Mouse (Mus musculus) testis, postnatal 10 days (tissue): Measurements from ENCODE around the gene Vsnl1.
A peak's percentile ranks its signal among the peaks of the same experiment; 100 is the strongest.

Experiments used
- DNase-seq: peaks from one replicate; pipeline ENCODE4 v3.0.0; 2021; ENCODE audit warnings: low spot score

Gene Vsnl1

DNA sequence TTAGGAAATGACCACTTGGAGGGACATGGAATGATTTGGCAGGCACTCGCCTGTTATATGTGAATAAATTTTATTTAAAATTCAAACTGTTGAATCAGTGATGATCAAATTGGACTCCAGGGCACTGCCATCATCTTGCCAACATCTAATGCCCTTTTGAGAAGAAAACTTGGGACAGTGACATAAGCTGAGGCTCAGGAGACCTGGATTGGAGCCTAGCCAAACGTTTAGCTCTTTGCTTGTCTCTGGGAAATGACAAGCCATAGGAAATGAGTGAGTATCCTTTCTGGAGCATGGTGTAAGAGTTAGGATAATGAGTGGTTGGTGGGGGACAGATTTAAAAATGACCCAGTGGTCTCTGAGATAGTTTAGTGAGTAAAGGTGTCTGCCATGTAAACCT is 57.0 kb downstream of the Vsnl1 start:
- no peak for DNase-seq

DNA sequence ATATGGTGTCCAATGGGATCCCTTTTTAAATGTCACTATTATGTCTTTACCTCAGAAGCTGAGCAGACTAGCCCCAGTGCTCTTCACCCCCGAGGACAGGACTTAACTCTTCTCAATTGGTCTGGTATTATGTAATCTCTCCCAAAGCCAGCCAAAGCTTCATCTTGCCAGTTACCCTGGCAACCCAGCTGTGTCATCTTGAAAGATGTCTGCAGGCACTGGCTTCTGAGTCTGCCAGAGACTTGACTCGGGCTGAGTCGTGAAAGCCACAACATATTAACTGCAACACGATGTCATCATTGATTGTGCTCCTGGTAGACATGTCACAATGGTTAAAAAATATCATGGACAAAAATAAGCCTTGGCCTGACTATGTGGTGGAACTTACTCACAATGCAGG is 66.4 kb downstream of the Vsnl1 start:
- DNase-seq: no peak

DNA sequence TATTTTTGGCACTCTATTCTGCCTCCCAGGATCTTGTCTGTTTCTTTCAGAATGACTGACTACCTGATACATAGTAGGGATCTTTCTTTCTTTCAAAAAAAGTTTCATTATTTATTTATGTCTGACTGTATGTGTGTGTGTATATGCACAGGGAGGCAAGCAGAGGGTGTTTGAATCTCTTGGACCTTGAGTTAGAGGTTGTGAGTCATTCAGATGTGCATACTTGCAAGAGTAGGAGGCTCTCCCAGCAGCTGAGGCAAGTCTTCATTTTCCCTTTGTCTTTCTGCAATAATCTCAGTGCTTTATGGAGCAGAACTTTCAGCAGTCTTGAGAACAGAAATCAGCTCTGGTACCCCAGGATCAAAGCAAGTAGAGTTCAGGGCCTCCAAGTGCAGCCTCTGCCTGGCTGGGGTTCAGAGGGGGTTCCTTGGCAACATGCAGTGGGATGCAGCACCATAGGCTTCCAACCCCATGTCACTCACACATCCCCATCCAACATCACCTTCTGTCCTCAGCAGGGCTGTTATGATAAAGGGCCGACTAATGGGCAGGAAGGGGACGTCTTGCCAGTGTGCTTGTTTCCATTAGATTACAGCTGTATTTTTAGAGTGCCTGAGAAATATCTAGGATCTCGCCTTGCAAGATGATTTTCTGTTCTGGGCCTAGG is 69.2 kb downstream of the Vsnl1 start:
- no peak for DNase-seq

DNA sequence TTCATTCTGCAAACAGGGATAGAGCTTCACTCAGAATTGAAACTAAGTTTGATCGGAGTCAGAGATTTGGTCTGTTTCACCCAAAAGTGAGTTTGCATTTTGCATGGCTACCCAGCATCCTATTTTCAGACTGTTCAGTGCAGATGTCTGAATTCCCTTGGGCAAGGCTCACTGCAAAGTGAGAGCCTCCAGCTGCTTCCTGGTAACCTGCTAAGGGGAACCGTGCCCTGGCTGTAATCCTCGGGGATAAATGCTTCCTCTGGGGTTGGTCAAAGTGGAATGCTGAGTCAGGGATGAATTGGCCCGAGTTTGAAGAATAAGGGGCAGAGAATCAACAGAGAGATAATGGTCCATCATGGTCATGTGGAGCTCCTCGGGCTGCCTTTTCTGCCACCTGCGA is 71.5 kb downstream of the Vsnl1 start:
- DNase-seq: no peak

DNA sequence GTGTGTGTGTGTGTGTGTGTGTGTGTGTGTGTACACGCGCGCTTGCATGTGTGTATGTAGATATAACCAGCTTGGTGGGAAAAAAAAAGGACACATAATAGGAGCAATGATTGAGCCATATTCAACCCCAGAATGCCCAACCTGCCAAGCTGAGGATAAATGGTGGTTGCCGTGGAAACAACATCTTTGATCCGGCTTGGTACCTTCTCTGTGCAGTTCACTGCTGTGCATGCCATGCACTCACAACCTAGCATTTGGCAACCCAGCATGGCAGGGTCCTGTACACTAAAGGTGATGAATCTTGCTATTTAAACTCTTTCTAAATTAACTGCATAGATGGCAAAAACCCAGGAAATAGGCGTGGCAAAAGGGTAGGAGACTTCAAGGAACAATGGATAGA is 74.0 kb downstream of the Vsnl1 start:
- no peak for DNase-seq

DNA sequence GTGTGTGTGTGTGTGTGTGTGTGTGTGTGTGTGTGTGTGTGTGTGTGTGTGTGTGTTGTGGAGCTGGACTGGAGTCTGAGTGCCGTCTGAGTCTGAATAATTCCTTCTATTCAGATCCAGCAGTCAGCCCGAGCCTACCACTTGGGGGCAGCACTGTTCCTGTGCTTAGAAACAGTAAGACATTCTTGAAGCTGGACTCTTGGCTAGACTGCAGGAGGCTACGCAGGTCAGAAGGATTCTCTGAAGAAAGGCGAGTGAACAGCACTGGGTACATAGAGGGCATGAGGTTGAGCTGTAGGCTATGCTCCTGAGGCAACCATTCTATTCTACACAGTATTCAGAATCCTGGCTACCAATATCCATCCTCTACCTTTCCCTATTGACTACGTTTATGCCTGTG is 85.5 kb downstream of the Vsnl1 start:
- peak; percentile 91 for DNase-seq

DNA sequence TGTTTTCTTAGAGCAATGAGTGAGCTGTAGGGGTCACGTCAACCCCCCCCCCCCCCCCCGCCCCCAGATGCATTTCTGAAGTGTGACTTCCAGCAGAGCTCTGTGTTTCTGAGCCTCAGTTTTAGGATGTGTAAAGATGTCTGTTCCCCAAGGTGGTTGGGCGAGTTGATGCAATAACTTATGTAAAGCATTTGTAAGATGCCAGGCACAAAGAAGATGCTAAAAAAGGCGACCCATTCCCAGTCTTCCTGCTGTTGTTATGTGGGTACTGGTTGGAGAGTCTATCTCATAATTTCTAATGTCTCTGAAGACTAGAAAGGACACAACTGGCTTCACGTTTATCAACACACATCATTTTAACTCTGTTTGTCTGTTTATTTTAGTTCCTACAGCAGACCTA is 86.5 kb downstream of the Vsnl1 start:
- no peak for DNase-seq

DNA sequence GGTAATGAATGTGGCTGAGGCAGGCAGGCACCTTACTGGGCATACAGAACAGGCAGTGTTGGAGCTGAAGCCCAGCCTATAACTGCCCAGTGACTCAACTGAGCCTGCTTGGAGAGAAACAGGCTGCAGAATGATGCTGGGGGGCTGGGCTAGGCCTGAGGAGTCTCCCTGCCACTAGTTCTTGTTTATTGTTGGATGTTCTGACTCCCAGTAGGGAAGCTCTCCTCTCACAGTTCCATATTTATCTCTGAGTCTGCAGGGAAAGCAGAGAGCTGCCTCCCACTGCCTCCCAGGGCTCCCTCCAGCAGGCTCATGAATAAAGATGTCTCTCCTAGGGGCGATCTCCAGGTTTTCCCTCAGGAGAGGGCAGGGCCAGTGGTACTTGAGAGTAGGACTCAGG is 88.0 kb downstream of the Vsnl1 start:
- DNase-seq: no peak

DNA sequence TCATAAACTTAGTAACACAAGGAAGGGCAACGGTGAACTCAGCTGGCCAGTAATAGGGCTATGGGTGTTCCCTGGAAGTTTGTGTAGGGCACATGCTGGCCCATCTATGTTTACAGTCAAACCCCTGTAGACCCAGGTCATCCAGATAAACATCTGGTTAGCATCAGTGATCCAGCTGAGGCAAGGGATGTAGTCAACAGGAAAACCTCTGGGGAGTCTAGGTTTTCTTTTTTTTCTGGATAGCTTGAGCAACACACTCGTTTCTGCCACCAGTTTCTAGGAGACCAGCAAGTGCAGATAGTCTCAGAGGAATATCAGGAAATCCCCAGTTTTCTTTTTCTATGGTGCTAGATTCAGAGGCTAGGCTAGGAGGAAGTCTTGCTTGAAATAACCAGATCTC is 90.5 kb downstream of the Vsnl1 start:
- DNase-seq: no peak

DNA sequence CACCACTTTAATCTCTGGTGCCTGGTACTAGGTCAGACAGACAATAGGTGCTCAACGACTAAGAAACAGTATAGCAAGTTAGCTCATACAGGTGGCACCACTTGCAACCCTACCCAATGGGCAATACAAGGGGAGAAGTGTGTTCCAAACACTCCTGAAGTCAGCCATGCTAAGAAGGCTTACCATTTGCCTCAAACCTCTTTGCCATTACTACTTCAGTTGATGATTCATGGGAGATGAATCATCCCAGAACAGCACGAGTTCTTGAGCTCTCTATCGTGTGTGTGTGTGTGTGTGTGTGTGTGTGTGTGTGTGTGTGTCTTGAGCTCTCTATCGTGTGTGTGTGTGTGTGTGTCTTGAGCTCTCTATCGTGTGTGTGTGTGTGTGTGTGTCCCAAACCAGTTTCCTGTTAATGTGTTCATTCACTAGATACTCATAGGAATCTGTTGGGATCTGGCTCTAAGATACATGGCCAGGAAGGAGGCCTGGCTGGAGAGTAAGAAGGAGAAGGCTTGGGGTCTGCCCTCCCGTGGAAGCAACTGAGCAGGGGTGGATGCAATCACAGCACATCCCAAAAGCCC is 94.3 kb downstream of the Vsnl1 start:
- no peak for DNase-seq

DNA sequence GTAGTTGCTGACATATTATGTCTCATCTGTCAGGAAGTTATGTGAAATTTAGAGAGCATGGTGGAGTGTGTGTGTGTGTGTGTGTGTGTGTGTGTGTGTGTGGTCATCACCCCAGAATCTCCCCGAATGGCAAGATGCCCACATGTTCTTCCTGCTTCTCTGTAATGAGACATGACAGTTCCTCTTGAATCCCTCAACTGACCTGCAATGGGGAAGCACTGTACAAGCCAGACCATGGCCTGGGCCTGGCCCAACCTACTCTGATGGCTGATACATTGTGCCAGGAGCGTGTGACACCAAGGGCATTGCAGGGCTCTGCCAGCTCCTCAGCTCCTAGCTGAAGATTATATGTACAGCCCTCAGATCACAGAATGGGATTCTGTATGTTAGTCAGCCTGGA is 98.2 kb downstream of the Vsnl1 start:
- no peak for DNase-seq

DNA sequence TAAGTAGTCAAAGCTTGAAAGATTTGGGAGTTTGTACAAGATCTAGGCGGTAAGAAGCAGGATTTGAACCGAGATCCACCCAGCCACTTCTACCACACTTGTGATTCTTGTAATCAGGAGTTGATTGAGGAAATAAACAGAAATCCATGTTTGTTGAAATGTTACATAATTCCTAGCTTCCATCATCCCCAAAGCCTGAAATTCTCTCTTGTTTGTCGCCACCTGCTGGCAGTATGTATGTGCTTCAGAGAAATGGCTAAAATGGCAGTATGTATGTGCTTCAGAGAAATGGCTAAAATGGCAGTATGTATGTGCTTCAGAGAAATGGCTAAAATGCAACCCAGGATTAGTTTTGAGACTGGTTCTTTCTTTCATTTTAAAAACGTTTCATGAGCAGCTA is 99.6 kb downstream of the Vsnl1 start:
- DNase-seq: peak; percentile 74

DNA sequence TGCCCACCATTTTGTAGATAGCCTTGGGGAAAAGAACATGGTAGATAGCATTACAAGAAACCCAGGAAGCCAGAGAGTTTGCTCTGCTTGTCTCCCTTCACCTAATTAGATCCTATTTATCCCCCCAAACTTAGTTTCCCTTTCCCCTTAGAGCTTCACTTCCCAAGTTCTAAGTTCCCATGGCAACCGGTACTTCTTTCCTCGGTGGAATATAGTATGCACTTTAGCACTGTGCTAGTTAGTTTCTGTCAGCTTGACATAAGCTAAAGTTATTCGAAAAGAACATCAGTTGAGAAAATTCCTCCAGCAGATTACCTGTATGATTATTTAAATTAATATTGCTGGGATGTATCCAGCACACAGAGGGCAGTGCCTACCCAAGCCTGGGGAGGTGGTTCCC is 109.9 kb downstream of the Vsnl1 start:
- DNase-seq: no peak

DNA sequence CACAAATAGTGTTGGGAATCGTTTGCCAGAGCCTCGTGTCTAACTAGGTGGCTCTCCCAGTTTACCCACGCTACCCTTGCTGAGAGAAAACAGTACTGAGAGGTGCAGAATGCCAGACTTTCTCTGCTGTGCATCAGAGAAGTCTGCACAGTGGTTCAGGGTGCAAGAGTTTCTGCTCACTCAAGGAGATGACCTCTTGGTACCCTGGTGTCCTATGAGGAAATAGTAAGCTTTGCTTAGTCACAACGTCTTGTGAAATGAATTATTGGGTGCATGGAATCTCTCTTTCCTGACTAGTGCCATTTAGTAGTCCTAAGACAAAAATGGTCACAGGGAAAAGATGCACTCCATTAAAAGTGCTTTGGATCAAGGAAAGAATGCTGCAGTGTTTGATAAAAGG is 111.9 kb downstream of the Vsnl1 start:
- DNase-seq: no peak

DNA sequence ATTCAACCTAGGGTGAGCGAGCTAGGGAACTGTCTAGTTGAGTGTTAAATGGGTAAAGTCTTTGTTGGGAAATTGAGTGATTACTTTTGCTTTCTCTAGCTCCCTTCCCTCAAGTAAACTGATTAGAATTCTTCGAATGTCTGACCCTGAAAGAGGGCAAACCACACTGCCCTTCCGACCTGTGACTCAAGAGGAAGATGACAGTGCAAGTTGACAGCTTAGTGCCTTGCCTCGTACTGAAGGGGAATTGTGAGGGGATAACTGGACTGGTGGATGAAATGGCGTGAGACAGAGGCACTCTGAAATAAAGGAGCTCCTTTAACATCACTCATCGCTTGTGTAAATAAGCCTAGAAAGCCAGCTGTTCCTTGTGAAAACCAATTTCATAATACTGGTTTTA is 118.7 kb downstream of the Vsnl1 start:
- DNase-seq: no peak

DNA sequence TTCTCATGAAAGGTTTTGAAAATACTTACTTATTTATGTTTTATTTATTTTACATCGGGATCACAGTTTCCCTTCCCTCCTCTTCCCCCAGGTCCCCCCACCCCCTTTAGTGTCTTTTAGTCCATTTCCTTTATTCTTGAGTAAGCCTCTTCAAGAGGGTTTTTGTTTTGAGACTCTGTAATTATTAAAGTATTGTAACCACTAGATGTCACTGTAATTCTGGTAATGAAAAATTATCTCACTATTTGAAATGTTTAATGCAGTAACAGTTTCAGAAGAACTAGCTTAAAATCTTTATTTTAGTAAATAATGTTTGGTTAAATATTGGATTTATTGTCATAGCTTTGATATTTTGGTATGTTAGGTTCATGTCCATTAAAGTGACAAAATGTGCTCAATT is 122.6 kb downstream of the Vsnl1 start:
- DNase-seq: no peak

DNA sequence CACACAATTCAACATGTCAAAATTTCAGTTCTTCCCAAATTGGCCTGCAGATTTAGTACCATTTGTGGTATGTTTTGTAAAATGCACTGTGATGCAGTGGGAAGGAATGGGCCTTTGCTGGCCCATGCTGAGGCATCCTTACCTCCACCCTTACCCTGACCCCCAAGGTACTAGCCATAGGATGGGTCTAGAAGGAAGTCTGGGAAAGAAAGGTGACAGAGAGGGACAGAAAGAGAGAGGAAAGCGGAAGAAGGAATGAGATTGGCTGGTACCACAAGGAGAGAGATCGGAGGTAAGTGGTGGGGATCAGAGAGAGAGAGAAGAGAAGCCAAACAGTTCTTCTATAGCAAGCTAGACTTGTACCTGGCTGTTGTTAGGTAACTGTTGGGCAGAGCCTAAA is 125.3 kb downstream of the Vsnl1 start:
- no peak for DNase-seq

DNA sequence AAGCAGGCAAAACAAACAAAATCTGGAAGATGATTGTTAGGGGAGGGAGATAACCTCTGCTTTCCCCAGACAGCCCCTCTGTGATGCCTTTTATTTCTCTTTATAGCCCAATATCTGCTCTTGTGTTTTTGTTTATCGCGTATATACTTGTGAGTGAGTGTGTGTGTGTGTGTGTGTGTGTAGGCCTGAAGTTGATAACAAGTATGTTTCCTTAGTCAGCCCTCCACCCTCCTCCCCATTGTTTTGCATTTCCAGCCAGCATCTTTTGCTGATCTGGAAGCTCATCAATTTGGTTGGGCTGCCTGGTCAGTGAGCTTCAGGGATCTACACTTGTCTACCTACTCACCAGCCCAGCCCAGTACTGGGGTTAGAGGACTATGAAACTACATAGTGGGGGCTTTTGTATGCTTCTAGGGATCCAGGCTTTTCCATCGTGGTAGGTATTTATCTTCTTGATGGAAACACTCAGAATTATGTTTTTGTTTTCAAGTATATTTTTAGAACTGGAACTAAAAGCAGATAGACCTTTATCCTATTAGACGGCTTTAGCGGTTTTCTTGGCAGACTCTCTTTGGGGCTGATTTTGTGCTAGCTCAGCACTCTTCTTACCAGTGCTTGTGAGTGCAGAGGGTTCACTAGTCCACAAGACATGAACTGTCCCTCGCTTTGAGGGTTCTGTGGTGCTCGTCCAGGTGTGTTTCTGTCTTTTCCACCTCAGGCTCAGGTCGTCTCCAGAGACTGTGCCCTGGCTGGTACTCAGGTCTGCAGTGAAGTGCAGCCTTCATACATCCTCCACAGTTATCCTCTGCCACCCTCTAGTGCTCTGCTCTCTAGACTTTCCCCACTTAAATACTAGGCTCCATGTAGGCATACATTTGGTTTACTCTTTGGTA is 129.4 kb downstream of the Vsnl1 start:
- no peak for DNase-seq

DNA sequence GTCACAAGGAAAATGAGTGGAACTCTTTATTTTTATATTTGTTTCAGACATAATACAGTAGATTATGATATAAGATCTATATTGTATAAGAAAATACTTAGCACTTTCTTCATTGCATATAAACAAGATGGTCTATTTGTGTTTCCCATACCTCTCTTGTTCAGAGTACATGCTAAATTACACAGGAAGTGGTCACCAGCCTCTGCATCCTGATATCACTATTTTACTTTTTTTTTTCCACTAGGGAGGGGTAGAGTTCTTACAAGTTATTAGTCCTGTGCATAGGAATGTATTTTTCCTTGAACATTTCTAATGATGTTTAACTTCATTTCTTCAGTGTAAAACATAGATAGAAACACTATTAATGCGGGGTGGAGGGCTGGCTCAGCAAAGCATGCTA is 135.6 kb downstream of the Vsnl1 start:
- DNase-seq: no peak

DNA sequence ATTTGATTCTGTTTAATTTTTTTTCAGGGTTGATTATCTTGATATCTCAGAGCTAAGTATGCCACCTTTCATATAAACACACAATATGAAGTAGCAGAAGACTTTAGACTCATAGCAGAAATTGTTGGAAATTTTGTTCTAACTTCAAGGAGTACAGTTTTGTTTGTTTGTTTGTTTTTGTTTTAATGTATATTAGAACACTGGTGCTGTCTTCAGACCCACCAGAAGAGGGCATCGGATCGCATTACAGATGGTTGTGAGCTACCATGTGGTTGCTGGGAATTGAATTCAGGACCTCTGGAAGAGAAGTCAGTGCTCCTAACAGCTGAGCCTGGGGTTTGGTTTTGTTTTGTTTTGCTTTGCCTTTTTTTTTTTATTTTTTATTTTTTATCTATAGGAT is 150.0 kb downstream of the Vsnl1 start:
- DNase-seq: no peak

DNA sequence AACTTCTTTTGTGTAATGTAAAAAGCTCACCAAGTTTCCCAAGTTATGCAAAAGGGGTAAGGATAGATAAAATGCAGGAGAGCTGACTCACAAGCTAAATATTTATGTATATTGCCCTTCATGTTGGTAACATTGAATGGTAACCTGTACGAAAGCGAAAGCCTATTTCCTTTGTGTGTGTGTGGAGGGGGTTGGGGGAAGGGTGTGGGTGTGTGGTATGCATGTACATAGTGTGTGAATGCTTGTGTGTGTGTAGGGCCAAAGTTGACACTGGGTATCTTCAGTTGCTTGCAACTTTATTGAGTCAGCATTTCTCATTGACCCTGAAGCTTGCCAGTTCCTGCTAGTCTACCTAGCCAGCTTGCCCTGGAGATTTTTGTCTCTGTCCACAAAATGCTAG is 154.8 kb downstream of the Vsnl1 start:
- DNase-seq: no peak

DNA sequence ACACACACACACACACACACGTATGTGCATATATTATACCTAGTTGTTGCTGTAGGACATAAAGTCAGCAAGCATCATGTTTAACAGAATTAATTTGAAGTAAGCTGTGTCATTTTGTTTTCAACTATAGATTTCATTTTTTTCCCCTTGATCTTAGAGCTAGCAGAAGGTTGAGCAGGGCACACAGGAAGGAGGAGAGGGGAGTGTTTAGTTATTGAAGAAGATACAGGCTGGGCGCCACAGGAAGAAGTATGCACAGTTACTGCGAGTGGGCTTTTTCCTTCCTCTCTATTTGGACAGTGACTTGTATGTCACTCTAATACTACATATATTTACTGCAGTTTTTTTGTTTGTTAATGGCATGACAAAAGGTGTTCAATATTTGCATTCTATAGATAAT is 156.5 kb downstream of the Vsnl1 start:
- no peak for DNase-seq

DNA sequence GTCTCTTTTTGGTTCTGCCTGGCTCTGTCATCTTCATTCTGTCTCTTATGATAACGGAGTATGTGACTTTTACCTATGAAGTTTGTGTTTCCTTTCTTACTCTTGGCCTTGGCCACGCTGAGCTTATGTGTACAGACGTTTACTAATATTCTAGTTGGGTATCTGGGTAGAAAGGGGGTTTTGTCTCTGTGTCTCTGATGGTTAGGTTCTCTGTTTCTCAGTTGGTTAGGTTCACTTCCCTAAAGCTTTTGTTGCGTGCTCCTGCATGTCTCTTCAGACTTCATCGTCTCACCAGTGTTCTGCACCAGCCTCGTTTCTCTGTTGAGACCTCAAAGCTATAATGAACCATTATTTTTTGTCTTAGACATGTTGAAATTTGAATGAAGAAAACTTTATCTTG is 159.2 kb downstream of the Vsnl1 start:
- DNase-seq: no peak

DNA sequence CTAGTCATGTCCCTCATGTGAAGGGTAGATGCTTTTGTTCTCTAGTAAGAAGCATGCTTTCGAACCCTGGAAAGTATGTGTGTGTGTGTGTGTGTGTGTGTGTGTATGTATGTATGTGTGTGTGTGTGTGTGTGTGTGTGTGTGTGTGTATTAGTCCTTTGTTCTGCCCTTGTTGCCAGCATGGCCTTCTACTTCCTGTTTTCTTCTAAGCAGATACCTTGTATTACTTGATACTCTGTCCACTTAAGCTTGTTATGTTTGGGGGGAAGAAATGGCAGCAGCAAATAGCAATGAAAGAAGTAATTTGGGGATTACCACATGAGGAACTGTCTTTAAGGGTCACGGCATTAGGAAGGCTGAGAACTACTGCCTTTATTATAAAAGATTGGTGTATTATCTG is 159.8 kb downstream of the Vsnl1 start:
- no peak for DNase-seq
